Mouse (Mus musculus): Measurements from ENCODE around the gene AC170998.1.

AC170998.1 gene

GRCm38 (mm10) chr17:28725783-28726182 lies at the start of gene AC170998.1:
AC170998.1 (plus strand) TSS chr17:28726083.
- DNase-seq = no peak

DNA sequence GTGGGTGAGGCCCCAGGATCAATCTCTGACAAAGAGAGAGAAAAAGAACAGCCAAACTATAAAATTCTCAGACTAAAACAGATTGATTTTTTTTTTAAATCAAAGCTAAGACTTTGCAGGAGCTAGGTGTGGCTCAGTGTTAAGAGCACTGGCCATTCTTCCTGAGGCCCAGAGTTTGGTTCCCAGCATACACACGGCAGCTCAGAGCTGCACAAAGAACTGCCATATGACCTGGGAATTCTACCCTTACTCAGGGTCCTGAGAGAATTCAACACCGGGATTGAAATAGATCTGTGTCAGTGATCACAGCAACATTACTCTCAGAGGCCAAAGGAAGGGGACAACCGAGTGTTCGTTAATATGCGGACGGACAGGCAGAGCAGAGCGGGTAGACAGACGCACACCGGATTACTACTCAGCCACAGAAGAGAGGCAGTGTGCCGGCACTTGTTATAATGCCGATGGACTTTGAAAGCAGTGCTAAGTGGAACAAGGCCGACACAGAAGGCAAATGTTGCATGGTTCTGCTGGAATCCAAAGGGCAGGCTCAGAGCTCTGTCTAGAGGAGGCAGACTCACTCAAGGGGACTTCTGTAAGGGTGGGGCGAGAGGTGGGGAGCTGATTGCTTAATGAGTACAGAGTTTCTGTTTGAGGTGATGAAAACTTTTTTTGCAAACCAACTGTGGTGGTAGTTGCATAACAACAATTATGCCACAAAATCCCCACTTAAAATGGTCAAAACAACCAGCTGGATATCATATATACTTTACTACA lies 43.4 kb upstream of the AC170998.1 start:
- no peak for DNase-seq

DNA sequence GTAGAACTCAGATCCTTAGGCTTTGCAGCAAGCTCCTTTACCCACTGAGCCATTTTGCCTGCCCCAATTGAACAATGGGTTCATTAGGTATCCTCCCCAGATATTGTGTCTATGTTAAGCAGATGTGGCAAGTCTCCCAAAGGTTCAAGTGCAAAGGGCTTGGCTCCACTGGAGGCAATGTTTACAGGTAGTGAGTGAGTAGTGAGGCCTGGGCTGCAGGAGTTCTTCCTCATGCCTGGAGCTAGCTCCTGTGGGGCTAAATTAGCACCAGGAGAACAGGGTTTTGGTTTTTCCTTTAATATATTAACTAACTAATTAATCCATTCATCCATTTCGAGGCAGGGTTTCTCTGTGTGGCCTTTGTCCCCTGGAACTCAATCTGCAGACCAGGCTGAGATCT lies 42.3 kb upstream of the AC170998.1 start:
- no peak for DNase-seq

- peak; percentile 77 for DNase-seq
These were observed 41.3 kb upstream of the AC170998.1 start for GRCm38 (mm10) chr17:28684631-28685030.

GRCm38 (mm10) chr17:28687354-28687753 lies 38.5 kb upstream of the AC170998.1 start:
- DNase-seq = no peak

GRCm38 (mm10) chr17:28689586-28690283 lies 36.1 kb upstream of the AC170998.1 start, which contains the start of gene Slc26a8:
Slc26a8 (minus strand) TSS chr17:28690233.
- DNase-seq = peak; percentile 31

- peak; percentile 100 for DNase-seq
These were observed 34.9 kb upstream of the AC170998.1 start, which contains the start of gene Mapk14 for GRCm38 (mm10) chr17:28690776-28691686. Mapk14 (plus strand) TSS chr17:28691329.

- DNase-seq = peak; percentile 67
These were observed 34.1 kb upstream of the AC170998.1 start for GRCm38 (mm10) chr17:28691687-28692340.

- DNase-seq = peak; percentile 42
These were observed 33.6 kb upstream of the AC170998.1 start for GRCm38 (mm10) chr17:28692341-28692710.

- DNase-seq = no peak
These were observed 32.8 kb upstream of the AC170998.1 start for GRCm38 (mm10) chr17:28693086-28693485.

DNA sequence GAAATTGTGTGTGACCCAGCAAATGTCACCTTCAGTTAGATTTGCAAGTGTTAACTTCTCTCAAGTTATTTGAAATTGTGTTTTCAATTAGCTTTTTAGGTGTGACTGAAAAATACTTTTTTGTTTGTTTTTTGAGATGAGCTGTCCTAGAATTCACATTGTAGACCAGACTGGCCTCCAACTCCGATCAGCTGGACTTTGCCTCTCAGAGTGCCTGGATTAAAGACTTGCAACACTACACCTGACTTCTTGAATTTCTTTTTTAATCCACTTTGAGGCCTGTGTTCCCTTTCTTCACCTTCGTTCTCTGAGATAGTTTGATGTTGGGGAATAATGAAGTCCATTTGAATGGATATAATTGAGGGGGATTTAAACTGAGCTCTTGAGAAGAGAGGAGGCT lies 31.8 kb upstream of the AC170998.1 start:
- DNase-seq = no peak

DNA sequence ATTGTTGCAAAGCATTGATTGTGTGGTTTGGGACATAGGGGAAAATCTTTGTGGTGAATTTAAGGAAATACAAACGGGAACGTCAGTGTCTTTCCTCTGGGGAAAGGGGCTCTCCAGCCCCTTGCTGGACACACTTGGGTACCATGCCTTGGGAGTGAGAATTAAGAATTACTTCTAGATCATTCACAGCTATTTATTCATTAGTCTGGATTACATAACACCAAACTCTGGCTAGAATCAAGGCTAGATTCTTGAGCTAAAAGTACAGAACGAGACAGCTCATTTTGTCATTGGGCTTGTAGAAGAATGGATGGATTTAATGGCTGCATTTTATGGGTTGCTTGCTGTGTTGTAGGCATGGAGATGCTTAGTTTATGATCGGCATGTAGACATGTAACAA lies 31.1 kb upstream of the AC170998.1 start:
- no peak for DNase-seq

GRCm38 (mm10) chr17:28696641-28697040 lies 29.2 kb upstream of the AC170998.1 start:
- no peak for DNase-seq

DNA sequence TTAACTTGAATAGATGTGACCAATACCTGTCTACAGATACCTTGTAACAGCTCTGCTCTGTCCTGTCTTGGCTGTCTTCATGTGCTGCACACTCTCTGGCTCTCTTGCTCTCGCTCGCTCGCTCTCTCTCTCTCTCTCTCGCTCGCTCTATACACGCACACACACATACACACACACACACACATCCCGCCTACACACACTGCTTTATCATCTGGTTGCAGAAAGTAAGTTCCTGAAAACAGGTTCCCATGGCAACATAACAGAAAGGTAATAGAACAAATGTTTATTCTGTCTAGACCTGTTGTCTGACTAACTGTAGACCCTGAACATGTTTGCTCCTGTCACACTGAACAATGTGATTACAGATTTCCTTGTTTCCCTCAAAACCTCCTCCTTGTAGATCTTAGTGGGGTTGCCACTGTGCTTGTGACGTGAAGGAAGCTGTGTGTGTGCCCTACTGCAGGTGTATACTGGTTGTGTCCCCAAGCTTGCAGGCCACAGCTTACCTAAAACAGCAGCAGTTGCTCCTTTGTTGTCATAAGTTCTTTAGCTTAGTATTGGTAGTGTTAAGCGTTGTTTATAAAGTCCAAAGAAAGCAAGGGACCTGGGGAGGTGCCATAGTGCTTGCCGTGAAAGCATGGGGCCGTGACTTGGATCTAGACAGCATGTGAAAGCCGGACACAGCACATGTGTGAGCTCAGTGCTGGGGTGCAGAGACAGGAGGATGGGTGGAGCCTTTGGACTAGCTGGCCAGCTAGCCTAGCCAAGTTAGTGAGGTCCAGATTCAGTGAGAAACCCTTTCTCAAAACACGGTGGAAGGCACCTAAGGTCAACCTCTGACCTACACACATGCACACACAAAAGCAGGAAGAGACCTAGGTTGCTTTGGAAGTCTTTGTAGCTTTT lies 28.3 kb upstream of the AC170998.1 start:
- peak; percentile 23 for DNase-seq

- DNase-seq = peak; percentile 87
These were observed 27.6 kb upstream of the AC170998.1 start for GRCm38 (mm10) chr17:28698245-28698644.

DNA sequence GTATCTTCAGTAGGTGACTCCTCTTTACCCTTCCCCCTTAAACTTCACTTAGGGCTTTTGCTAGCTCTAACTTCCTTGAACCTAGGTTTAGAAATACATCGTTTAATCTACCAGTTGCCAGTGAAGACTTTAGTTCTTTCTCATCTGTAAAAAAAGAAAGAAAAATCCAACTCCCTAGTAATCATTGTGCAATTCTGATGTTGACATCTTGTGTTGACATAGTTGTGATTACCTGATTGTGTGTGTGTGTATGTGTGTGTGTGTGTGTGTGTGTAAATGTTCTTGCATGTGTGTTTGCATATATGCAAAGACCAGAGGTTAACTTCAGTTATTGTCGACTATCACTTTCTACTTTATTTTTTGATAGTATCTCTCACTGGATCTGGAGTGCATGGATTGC lies 27.2 kb upstream of the AC170998.1 start:
- DNase-seq = no peak

GRCm38 (mm10) chr17:28699789-28700188 lies 26.1 kb upstream of the AC170998.1 start:
- DNase-seq = no peak

DNA sequence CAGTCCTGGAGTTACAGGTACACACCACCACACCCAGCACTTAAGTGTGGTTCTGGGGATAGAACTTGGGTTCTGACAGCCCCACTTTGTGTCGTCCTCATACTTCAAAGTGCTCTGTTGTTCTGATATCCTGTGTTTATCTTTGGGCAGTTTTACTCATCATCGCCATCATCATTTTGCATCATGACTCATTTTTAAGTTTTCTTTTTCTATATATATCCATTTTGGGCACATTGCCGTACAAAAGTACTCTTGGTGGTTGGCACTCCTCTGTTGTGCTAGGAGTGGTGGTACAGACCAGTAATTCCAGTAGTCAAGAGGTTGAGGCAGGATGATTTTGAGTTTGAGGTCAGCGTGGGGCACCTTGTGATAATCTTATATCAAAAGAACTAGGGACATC lies 24.7 kb upstream of the AC170998.1 start:
- DNase-seq = no peak

DNA sequence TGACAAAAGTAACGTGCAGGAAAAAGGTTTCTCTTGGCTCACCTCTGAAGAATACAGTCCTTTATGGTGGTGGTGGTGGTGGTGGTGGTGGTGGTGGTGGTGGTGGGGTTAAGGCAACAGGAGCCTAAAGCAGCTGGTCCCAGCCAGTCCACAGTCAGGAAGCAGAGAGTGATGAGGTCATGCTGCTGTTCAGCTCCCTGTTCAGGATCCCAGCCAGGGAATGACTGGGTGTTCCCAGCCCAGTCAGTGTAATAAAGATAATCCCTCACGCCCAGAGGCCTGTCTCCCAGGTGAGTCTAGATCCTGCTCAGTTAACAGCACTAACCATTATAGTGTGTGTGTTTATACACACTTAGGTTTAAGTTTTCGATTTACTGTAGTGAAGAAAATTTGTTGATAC lies 24.1 kb upstream of the AC170998.1 start:
- no peak for DNase-seq

GRCm38 (mm10) chr17:28702646-28703045 lies 23.2 kb upstream of the AC170998.1 start:
- no peak for DNase-seq

DNA sequence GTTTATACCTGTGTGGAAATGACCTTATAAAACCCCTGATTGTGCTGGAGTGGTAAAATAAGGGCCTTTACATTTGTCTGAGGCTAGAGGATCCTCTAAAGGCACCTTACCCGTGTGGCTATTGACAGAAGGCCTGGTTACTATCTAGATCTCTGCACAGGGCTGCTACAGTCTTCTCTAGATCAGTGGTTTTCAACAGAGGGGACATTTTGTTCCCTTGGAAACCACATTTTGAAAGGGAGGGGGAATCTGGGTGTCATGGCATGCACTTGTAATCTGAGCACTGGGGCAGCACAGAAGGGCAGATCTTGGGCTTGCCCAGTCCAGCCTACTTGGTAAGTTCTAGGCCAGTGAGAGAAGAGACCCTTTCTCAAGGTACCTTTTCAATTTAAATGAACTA lies 19.2 kb upstream of the AC170998.1 start:
- peak; percentile 31 for DNase-seq
